Mouse (Mus musculus): ENCODE results near the gene Gm9913. TPM values are rescaled to one million over a fixed set of nuclear protein-coding genes. Genes with fewer than 3 reads are reported as not detected.

Gene Gm9913
- total RNA-seq, 4 experiments from 2014 or later: 0.13 to 0.23 (median 0.14) TPM; not detected in 1

- DNase-seq (ENCODE audit: low spot score in 2 of 2): no peak
Measured at GRCm38 (mm10) chr2:125544986-125545385, 40.1 kb downstream of the Gm9913 start.

GRCm38 (mm10) chr2:125548806-125549578, 44.1 kb downstream of the Gm9913 start:
- DNase-seq (ENCODE audit: low spot score in 2 of 2): no peak

GRCm38 (mm10) chr2:125555830-125556229, 50.9 kb downstream of the Gm9913 start:
- no peak for DNase-seq (ENCODE audit: low spot score in 2 of 2)

Other genes starting within 250 kb of the Gm9913 start
- 1 to 10 TPM; 4.7 to 6.3 (median 5.6) TPM for gene Fbn1, start 2.9 kb downstream of the Gm9913 start, total RNA-seq (2022)
- 1 to 10 TPM; 2.1 to 3.0 (median 2.6) TPM for gene Cep152, start 120.0 kb downstream of the Gm9913 start, total RNA-seq (2022)
- 100 to 1,000 TPM; 216 to 227 (median 219) TPM for gene Eid1, start 168.0 kb downstream of the Gm9913 start, total RNA-seq (2022)
- gene Shc4, start 219.1 kb downstream of the Gm9913 start, total RNA-seq (2022): 1 to 10 TPM; 4.5 to 5.7 (median 5.4) TPM

Data from left cerebral cortex, adult 8-10 months (tissue).